14 mouse cellular contexts compared by ENCODE assay signal in the genomic region with DNA sequence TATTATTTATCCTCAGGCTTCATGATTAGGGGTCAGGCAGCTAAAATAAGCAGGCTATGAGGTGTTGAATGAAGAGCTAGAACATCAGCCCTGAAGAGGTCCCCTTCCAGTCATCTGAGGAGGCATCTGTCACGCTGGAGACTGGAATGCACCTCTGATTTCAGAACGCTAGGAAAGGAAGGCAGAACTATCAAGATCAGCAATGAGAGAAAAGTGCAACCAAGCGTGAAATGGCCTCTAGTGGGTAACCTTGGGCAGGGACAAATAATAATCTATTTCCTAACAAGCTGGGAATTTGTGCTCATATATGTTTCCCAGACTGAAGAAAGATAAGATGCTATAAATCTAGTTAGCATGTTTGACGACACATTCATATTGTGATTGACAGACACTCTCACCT.
"Had no signal": no experiment of that assay in that cellular context is flagged by ENCODE, and none has a peak within 500 bp of the region (broad histone marks: within the 10 kb centered on the region; RNA-seq: fewer than 3 reads in every experiment).

No protein-coding gene starts in this region.

- H3K9me3 ChIP-seq: kidney, embryonic 15.5 days; limb, embryonic 13.5 days; liver, embryonic 15.5 days; neural tube, embryonic 12.5 days had no signal

- H3K27me3 ChIP-seq: kidney, embryonic 15.5 days; limb, embryonic 13.5 days; liver, embryonic 15.5 days; neural tube, embryonic 12.5 days had no signal

- H3K9ac ChIP-seq: kidney, embryonic 15.5 days; limb, embryonic 13.5 days; liver, embryonic 15.5 days; neural tube, embryonic 12.5 days had no signal

- H3K27ac ChIP-seq: kidney, embryonic 15.5 days; limb, embryonic 13.5 days; liver, embryonic 15.5 days; neural tube, embryonic 12.5 days had no signal

- H3K4me1 ChIP-seq: liver, embryonic 15.5 days; neural tube, embryonic 12.5 days had no signal

- H3K4me2 ChIP-seq: kidney, embryonic 15.5 days; limb, embryonic 13.5 days; liver, embryonic 15.5 days; midbrain, embryonic 11.5 days; neural tube, embryonic 12.5 days had no signal

- H3K4me3 ChIP-seq: kidney, embryonic 15.5 days; limb, embryonic 13.5 days; liver, embryonic 15.5 days; neural tube, embryonic 12.5 days had no signal

- ATAC-seq: lung, postnatal 0 days had no signal

- DNase-seq: kidney, adult 2 months; kidney, postnatal 14 days; layer of hippocampus, postnatal 36 days; left cerebral cortex, postnatal 4 days; lung, adult 2 months; lung, postnatal 4 days; right cerebral cortex, postnatal 14 days; thymus, postnatal 36 days had no signal

- H3K36me3 ChIP-seq: kidney, embryonic 15.5 days; limb, embryonic 13.5 days; liver, embryonic 15.5 days; neural tube, embryonic 12.5 days had no signal
